Mouse (Mus musculus): Measurements from ENCODE around the gene Srgap2.

DNA sequence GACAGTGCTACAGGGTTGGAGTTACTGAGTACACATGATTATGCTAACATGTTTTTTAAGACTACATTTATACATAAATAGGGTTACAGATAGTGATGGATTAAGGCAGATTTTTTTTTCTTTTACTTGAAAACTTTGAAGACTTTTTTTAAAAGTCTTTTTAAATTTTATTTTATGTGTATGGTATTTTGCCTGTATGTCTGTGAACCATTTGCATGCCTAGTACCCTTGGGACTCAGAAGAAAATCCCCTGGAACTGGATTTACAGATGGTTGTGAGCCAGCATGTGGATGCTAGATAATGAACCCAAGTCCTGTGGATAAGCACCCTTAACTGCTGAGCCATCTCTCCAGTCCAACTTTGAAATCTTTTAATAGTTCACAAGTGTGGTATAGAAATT, 26.3 kb upstream of the Srgap2 start:
- TF ChIP-seq POLR2A (IDR thresholded peaks at IDR 0.05; ENCODE audit: insufficient read depth, low read length) (no peak), CTCF (IDR thresholded peaks at IDR 0.05; ENCODE audit: low read depth, low read length) (no peak), EP300 (IDR thresholded peaks at IDR 0.05; ENCODE audit: insufficient read depth, low read depth, low read length) (no peak)

Data from ES-Bruce4 (cell line).